Mouse (Mus musculus) B cell, adult (primary cell): Measurements from ENCODE around the gene Vhl. TPM values are rescaled to one million over a fixed set of nuclear protein-coding genes. Genes with fewer than 3 reads are reported as not detected.

Experiments used
- total RNA-seq: library from RNA; stranded (reverse); gene quantifications from 4 replicates; pipeline ENCODE4 v1.2.4, GENCODE M21; 2023; ENCODE audit not compliant: inconsistent age

The Vhl gene
- 29.5 to 35.8 TPM (median 30.8 TPM) in 4 replicates for total RNA-seq

GRCm38 (mm10) chr6:113623941-113624751 is at the start of gene Vhl:
Gene Vhl (plus strand): TSS chr6:113623959.

DNA sequence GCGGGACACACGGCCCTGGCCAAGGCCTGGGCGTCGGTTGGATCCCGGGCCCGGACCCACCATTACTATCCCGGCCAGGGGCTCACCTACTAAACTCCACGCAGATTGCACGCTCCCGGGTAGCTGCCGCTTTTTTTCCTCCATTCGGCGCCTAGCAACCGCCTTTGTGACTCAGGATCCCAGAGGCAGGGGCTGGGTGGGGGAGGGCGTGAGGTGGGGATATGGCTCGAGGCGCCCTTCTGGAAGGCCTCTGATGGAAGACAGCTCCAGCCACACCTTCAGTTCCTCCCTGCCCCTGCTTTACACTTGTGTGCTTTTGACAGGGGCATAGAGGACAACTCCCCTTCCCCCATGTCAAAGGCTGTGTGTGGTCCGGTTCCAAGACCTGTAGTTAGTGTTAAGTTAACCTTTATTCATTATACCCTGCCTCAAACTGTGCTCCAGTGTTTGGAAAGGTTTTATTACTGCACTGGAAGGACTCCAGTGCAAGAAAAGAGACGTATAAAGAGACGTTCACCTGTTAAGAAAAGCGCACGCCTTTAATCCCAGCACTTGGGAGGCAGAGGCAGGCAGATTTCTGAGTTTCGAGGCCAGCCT is 23.1 kb upstream of the Vhl start, which contains the start of gene Fancd2os:
Gene Fancd2os, minus strand, starts transcription at position 173 of the 597 bp plus-strand sequence.

DNA sequence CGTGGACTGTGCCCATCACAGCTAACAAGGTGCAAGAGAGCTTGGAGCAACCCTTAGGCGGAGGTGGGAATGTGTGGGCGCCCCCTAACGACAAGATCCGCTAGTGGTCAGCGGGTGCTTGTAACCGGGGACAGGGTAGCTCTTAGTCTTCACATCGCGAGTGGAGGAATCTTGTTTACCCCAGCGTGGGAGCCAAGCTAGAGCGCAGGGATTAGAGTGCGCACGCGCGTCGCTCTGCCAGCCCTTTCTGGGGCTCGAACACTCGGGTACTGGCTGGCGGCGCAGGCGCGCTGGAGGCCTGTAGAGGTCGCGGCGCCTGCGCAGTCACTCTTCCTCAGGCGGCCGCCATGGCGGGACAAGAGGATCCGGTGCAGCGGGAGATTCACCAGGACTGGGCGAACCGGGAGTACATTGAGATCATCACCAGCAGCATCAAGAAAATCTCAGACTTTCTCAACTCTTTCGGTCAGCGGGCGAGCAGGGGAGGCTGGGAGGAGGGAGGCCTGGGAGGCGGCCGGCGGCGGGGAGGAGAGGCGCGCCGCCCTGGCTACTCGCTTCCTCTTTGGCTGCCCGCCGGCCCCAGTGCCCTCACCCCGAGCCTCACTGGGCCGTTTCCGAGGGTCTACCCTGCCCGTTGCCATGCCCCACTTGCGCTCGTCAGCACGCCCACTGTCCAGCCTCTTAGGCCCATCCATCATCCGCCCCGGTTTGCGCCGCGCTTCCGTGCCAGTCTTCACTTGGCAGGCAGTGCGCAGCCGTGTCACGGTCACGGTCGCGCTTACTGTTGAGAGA is 19.1 kb upstream of the Vhl start, which contains the start of gene Brk1:
Gene Brk1, plus strand, starts transcription at position 341 of the 792 bp plus-strand sequence.

GRCm38 (mm10) chr6:113638302-113639040 is 14.7 kb downstream of the Vhl start, which contains the start of gene Irak2:
Gene Irak2 (plus strand): TSS chr6:113638467.

Other genes with a start within 250 kb of the Vhl start
- gene Tada3, start 246.1 kb upstream of the Vhl start, total RNA-seq: 27.7 to 30.8 TPM (median 28.5 TPM) in 4 replicates
- 257 to 299 TPM (median 278 TPM) in 4 replicates for gene Arpc4, start 245.8 kb upstream of the Vhl start, total RNA-seq
- gene Ttll3, start 234.7 kb upstream of the Vhl start, total RNA-seq: 31.2 to 38.7 TPM (median 36.2 TPM) in 4 replicates
- gene Rpusd3, start 204.6 kb upstream of the Vhl start, total RNA-seq: 9.4 to 24.2 TPM (median 14.4 TPM) in 4 replicates
- not detected in 4 replicates for gene Cidec, start 188.2 kb upstream of the Vhl start, total RNA-seq
- gene Jagn1, start 181.4 kb upstream of the Vhl start, total RNA-seq: 16.2 to 21.7 TPM (median 18.7 TPM) in 4 replicates
- not detected in 4 replicates for gene Il17re, start 165.5 kb upstream of the Vhl start, total RNA-seq
- not detected in 4 replicates for gene Il17rc, start 152.5 kb upstream of the Vhl start, total RNA-seq
- 15.4 to 17.8 TPM (median 17.1 TPM) in 4 replicates for gene Creld1, start 140.7 kb upstream of the Vhl start, total RNA-seq
- gene Prrt3, start 122.0 kb upstream of the Vhl start, total RNA-seq: 0.36 to 0.86 TPM (median 0.72 TPM) in 4 replicates
- 71.5 to 80.4 TPM (median 76.9 TPM) in 4 replicates for gene Emc3, start 92.3 kb upstream of the Vhl start, total RNA-seq
- 2.1 to 2.7 TPM (median 2.5 TPM) in 4 replicates for gene Fancd2, start 92.3 kb upstream of the Vhl start, total RNA-seq
- not detected in 4 replicates for gene Fancd2os, start 23.2 kb upstream of the Vhl start, total RNA-seq
- 108 to 128 TPM (median 115 TPM) in 4 replicates for gene Brk1, start 19.2 kb upstream of the Vhl start, total RNA-seq
- 152 to 170 TPM (median 165 TPM) in 4 replicates for gene Irak2, start 14.5 kb downstream of the Vhl start, total RNA-seq
- gene Tatdn2, start 73.1 kb downstream of the Vhl start, total RNA-seq: 172 to 209 TPM (median 195 TPM) in 4 replicates
- 1.1 to 3.8 TPM (median 3.3 TPM) in 3 of 4 replicates, not detected in the other for gene Ghrl, start 95.9 kb downstream of the Vhl start, total RNA-seq
- gene Sec13, start 116.8 kb downstream of the Vhl start, total RNA-seq: 93.9 to 111 TPM (median 98.4 TPM) in 4 replicates